Mouse (Mus musculus) testis, adult 2 months (tissue): ENCODE data around the gene Gmfg.

ENCODE experiments used
- CTCF ChIP-seq: fragments of 200-500 bp; IDR thresholded peaks from 2 replicates; pipeline ENCODE4 v1.5.1; 2012; ENCODE audit warnings: low read depth, mild to moderate bottlenecking, inconsistent platforms, low read length, moderate library complexity; ENCODE audit not compliant: control insufficient read depth, insufficient read depth, insufficient replicate concordance
- POLR2A ChIP-seq: fragments of 200-500 bp; IDR thresholded peaks from 2 replicates; pipeline ENCODE4 v1.6.1; 2012; ENCODE audit warnings: low read depth, mild to moderate bottlenecking, inconsistent platforms, low read length, moderate library complexity; ENCODE audit not compliant: control insufficient read depth

DNA sequence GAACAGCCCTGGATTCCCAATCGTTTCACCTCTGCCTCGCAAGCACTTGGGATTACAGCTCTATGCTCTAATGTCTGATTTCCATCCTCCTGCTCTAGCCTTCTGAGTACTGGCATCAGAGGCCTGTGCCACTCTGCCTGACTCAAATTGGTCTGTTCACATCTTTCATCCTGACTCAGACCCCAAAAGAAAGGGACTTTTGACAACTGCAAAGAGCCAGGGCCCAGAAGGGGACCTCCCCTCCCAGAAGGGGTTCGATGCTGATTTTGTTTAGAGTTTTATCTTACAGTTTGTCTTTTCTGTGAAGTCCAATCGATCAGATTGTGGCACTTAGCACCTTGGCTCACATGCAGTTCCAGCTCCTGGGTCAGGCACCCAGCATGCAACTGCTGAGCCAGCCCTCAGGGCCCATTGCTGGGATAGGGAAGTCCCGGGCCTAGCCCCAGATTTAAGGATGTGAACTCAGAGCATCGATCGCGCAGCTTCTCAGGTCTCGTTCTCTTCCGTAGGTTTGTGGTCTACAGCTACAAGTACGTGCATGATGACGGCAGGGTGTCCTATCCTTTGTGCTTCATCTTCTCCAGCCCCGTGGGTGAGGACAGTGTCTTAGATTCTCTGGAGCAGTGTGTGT lies 7.2 kb downstream of the Gmfg start:
- TF ChIP-seq CTCF (no peak), POLR2A (no peak)
